Mouse (Mus musculus) kidney, adult 18-20 months (tissue): ENCODE results near the gene Ptges3.
A peak's percentile ranks its signal among the peaks of the same experiment; 100 is the strongest.

ENCODE experiments used
- DNase-seq: peaks from one replicate; pipeline ENCODE4 v3.0.0; 2021

Gene Ptges3

GRCm38 (mm10) chr10:128093496-128094294, 34.9 kb downstream of the Ptges3 start:
- peak; percentile 40 for DNase-seq

GRCm38 (mm10) chr10:128094340-128094968, 35.7 kb downstream of the Ptges3 start:
- peak; percentile 89 for DNase-seq

GRCm38 (mm10) chr10:128095003-128095636, 36.4 kb downstream of the Ptges3 start:
- DNase-seq: no peak

GRCm38 (mm10) chr10:128096313-128096692, 37.5 kb downstream of the Ptges3 start:
- DNase-seq: no peak

- peak; percentile 83 for DNase-seq
Measured at GRCm38 (mm10) chr10:128096693-128097586, 38.2 kb downstream of the Ptges3 start.

GRCm38 (mm10) chr10:128097587-128097971, 38.8 kb downstream of the Ptges3 start:
- peak; percentile 61 for DNase-seq

GRCm38 (mm10) chr10:128110103-128110761, 51.5 kb downstream of the Ptges3 start:
- no peak for DNase-seq

- DNase-seq: no peak
Measured at GRCm38 (mm10) chr10:128111227-128111626, 52.5 kb downstream of the Ptges3 start.

GRCm38 (mm10) chr10:128123833-128124232, 65.1 kb downstream of the Ptges3 start:
- no peak for DNase-seq

- no peak for DNase-seq
Measured at GRCm38 (mm10) chr10:128124831-128125230, 66.1 kb downstream of the Ptges3 start.

- no peak for DNase-seq
Measured at GRCm38 (mm10) chr10:128125951-128126350, 67.2 kb downstream of the Ptges3 start.
